Mouse (Mus musculus) adrenal gland (tissue): ENCODE results near the gene Zhx3.

Source experiments
- intact Hi-C: fragments of 180-260 bp; cut with DNase I; formaldehyde crosslinking; loops from one replicate; pipeline ENCODE4 v1.15.1; 2025

Gene Zhx3

GRCm38 (mm10) chr2:160764386-160764785, 108.4 kb downstream of the Zhx3 start:
- intact Hi-C loops: no loop called here

DNA sequence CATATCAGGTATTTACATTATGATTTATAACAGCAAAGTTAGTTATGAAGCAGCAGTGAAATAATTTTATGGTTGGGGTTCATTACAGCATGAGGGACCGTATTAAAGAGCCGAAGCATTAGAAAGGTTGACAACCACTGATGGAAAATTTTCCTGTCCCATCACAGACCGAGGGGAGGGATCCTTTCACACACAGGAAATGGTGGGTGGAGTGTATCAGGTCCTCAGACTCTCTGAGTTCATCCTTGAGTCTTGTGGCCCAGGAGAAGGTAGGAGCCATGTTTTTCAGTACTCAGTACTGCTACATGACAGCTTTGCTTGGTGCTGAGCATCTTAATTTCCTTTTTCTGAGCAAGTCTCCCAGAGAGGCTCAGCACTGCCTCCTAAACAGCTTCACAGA, 109.0 kb downstream of the Zhx3 start:
- intact Hi-C loops: no loop called here

- intact Hi-C loops: loop anchor here (2.0 kb wide), 1 partner anchor 126 kb away; no protein-coding TSS in a partner anchor
Observed at GRCm38 (mm10) chr2:160760433-160761184, 112.2 kb downstream of the Zhx3 start.

DNA sequence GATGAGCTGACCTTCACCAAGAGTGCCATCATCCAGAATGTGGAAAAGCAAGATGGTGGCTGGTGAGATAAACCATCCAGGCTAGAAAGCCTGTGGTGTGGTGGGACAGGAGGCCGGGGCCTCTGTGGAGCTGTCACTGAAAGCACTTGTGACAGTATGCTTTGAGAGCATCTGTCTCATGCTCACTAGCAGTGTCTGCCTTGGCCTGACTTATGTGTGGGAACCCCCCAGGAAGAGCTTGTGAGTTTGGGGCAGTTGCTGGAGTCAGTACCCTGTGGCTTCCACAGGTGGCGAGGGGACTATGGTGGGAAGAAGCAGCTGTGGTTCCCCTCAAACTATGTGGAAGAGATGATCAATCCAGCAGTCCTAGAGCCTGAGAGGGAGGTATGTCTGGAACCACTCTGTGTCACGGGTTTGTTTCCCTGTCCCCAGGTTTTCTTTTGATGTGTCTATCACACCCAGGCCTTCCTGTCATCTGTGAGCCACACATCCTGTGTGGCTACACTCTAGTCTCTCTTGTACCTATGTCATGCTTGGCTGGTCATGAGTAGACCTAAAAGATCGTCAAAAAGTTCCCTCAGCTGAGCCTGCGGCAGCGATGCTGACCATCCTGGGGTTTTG, 116.1 kb downstream of the Zhx3 start:
- intact Hi-C loops: no loop called here

GRCm38 (mm10) chr2:160747075-160747474, 125.7 kb downstream of the Zhx3 start:
- intact Hi-C loops: no loop called here

GRCm38 (mm10) chr2:160746637-160747036, 126.2 kb downstream of the Zhx3 start:
- intact Hi-C loops: no loop called here

GRCm38 (mm10) chr2:160745497-160745896, 127.3 kb downstream of the Zhx3 start:
- intact Hi-C loops: no loop called here

- intact Hi-C loops: loop anchor here (5.0 kb wide), 1 partner anchor 47 kb away; no protein-coding TSS in a partner anchor
Observed at GRCm38 (mm10) chr2:160744823-160745210, 128.0 kb downstream of the Zhx3 start.

- intact Hi-C loops: loop anchor here (5.0 kb wide), 1 partner anchor 48 kb away; no protein-coding TSS in a partner anchor
Observed at GRCm38 (mm10) chr2:160744040-160744822, 128.6 kb downstream of the Zhx3 start.

- intact Hi-C loops: loop anchor here (5.0 kb wide), 1 partner anchor 50 kb away; no protein-coding TSS in a partner anchor
Observed at GRCm38 (mm10) chr2:160742161-160742609, 130.6 kb downstream of the Zhx3 start.

DNA sequence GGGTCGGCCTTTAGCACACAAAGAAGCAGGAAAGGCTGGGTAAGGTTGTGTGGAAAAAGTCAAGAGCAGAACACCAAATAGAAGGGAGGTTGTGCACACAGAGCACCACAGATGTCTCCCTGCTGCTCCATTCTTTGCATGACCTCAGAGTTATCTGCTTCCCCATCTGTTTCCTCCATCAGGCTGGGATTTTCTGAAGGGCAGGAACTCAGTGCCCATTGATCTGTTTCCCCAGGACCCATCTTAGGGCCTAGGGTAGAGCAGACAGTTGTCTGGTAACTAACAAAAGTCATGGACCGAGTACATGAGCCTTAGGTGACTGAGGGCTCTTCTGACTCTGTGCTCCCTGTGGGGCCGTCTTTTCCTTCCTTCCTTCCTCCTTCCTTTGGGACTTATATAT, 131.2 kb downstream of the Zhx3 start:
- intact Hi-C loops: loop anchor here (5.0 kb wide), 1 partner anchor 51 kb away; no protein-coding TSS in a partner anchor

- intact Hi-C loops: loop anchor here (5.0 kb wide), 1 partner anchor 52 kb away; no protein-coding TSS in a partner anchor
Observed at GRCm38 (mm10) chr2:160740521-160741156, 132.2 kb downstream of the Zhx3 start.

- intact Hi-C loops: loop anchor here (5.0 kb wide), 1 partner anchor 52 kb away; no protein-coding TSS in a partner anchor
Observed at GRCm38 (mm10) chr2:160739647-160740356, 133.0 kb downstream of the Zhx3 start.

DNA sequence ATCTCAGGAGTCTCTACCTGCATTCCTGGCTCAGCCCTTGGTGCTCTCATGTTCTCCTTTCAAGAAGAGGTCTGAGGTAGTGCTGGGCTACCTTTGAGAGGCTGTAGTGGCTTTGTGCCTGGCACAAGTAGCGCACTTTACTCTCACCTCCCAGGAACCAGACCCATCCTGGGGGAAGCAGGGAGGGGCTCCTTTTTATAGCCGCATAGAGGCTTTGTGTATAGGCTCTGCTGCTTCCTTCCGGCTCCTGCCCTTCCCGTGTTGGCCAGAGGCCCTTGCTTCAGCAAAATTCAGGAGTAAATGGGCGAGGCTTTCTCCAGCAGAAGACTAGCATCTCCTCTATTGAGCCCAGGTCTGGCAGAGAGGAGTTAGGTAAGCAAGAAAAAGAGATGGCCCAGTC, 134.4 kb downstream of the Zhx3 start:
- intact Hi-C loops: no loop called here

DNA sequence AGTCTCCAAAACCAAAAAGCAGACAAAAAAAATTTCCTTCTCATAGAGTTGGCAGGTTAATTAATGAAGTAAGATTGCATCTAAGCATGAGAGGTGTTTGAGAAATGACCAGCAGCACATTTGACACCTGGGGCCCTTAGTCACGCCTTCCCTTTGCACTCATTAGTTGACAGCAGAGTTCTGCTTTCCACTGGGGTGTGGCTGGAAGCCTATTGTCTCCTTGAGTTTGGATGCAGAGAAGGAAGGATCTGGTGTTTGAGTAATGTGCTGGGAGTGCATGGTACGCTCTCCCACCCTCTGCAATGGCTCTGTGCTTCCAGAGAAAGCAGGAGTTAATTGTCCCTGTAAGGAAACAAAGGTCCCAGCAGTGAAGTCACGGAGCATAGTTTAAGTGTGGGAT, 136.3 kb downstream of the Zhx3 start:
- intact Hi-C loops: no loop called here

GRCm38 (mm10) chr2:160735706-160736310, 137.0 kb downstream of the Zhx3 start:
- intact Hi-C loops: no loop called here

GRCm38 (mm10) chr2:160734331-160734730, 138.5 kb downstream of the Zhx3 start:
- intact Hi-C loops: loop anchor here (5.0 kb wide), 1 partner anchor 153 kb away; no protein-coding TSS in a partner anchor

DNA sequence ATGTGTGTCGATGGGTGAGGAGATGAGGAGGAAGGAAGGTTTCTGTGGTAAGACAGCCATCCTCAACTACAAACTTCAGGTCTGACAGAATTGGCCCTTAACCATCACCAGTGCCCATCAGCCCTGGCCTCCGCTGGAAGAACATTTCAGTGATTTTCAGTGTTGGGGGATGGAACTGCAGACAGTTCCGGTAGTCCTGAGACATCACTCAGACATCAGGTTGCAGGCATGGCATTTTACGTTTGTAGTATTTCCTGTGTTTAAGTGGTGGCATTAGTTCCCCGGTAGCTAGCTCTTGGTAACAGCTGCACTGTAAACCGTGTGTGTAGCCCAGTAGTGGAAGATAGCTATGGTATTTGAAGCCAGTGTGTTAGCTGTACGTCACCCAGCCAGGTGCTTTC, 139.7 kb downstream of the Zhx3 start:
- intact Hi-C loops: loop anchor here (5.0 kb wide), 1 partner anchor 154 kb away; no protein-coding TSS in a partner anchor

- intact Hi-C loops: loop anchor here (5.0 kb wide), 1 partner anchor 155 kb away; no protein-coding TSS in a partner anchor
Observed at GRCm38 (mm10) chr2:160732420-160732995, 140.3 kb downstream of the Zhx3 start.
